Mouse (Mus musculus): ENCODE results near the gene Sec24c. TPM values are rescaled to one million over a fixed set of nuclear protein-coding genes. Genes with fewer than 3 reads are reported as not detected.
"Not testable (repeated sequence)": the region's sequence is repeated elsewhere in the genome, so short reads cannot be mapped to it uniquely, and the experiment has no call there.

Gene Sec24c
- total RNA-seq (2021) = 10 to 100 TPM; 95.4 to 97.9 TPM
- long read RNA-seq, experiment 1, full-length matches to known transcripts = 10 of 56 reads
- long read RNA-seq, experiment 1, partial matches to known transcripts = 29 of 56 reads
- long read RNA-seq, experiment 1, other reads (novel, unspliced or antisense) = 17 of 56 reads
- long read RNA-seq, experiment 2, full-length matches to known transcripts = 11 of 74 reads
- long read RNA-seq, experiment 2, partial matches to known transcripts = 41 of 74 reads
- long read RNA-seq, experiment 2, other reads (novel, unspliced or antisense) = 22 of 74 reads

GRCm38 (mm10) chr14:20674064-20674833 is at the start of gene Sec24c:
Gene Sec24c, plus strand, starts transcription at chr14:20674308.
- DNase-seq (ENCODE audit: low spot score in 2 of 2) = peak; percentile 99

- no peak for DNase-seq (ENCODE audit: low spot score in 2 of 2)
Measured at GRCm38 (mm10) chr14:20626447-20626846, 47.7 kb upstream of the Sec24c start.

- no peak for DNase-seq (ENCODE audit: low spot score in 2 of 2)
Measured at GRCm38 (mm10) chr14:20626971-20627370, 47.1 kb upstream of the Sec24c start.

GRCm38 (mm10) chr14:20631253-20631652 is 42.9 kb upstream of the Sec24c start:
- no peak for DNase-seq (ENCODE audit: low spot score in 2 of 2)

GRCm38 (mm10) chr14:20635546-20635945 is 38.6 kb upstream of the Sec24c start:
- no peak for DNase-seq (ENCODE audit: low spot score in 2 of 2)

GRCm38 (mm10) chr14:20636968-20637367 is 37.1 kb upstream of the Sec24c start:
- DNase-seq (ENCODE audit: low spot score in 2 of 2) = not testable (repeated sequence)

- DNase-seq (ENCODE audit: low spot score in 2 of 2) = no peak
Measured at GRCm38 (mm10) chr14:20637818-20638574, 36.1 kb upstream of the Sec24c start.

GRCm38 (mm10) chr14:20638702-20639101 is 35.4 kb upstream of the Sec24c start:
- DNase-seq (ENCODE audit: low spot score in 2 of 2) = no peak

GRCm38 (mm10) chr14:20639918-20640619 is 34.0 kb upstream of the Sec24c start:
- DNase-seq (ENCODE audit: low spot score in 2 of 2) = no peak

GRCm38 (mm10) chr14:20640644-20641437 is 33.3 kb upstream of the Sec24c start, which contains the start of gene Usp54:
Gene Usp54, minus strand, starts transcription at chr14:20641063.
- peak; percentile 96 to 97 for DNase-seq (ENCODE audit: low spot score in 2 of 2)

- DNase-seq (ENCODE audit: low spot score in 2 of 2) = no peak
Measured at GRCm38 (mm10) chr14:20641438-20641875, 32.7 kb upstream of the Sec24c start.

- no peak for DNase-seq (ENCODE audit: low spot score in 2 of 2)
Measured at GRCm38 (mm10) chr14:20645547-20645946, 28.6 kb upstream of the Sec24c start.

GRCm38 (mm10) chr14:20646381-20646780 is 27.7 kb upstream of the Sec24c start:
- DNase-seq (ENCODE audit: low spot score in 2 of 2) = no peak

- peak in 1 of 2 experiments; percentile 48 for DNase-seq (ENCODE audit: low spot score in 2 of 2)
Measured at GRCm38 (mm10) chr14:20651000-20651399, 23.1 kb upstream of the Sec24c start.

GRCm38 (mm10) chr14:20651722-20652256 is 22.3 kb upstream of the Sec24c start:
- DNase-seq (ENCODE audit: low spot score in 2 of 2) = peak in 1 of 2 experiments; percentile 16

GRCm38 (mm10) chr14:20654690-20655421 is 19.3 kb upstream of the Sec24c start:
- no peak for DNase-seq (ENCODE audit: low spot score in 2 of 2)

- no peak for DNase-seq (ENCODE audit: low spot score in 2 of 2)
Measured at GRCm38 (mm10) chr14:20655731-20656130, 18.4 kb upstream of the Sec24c start.

GRCm38 (mm10) chr14:20656361-20656760 is 17.7 kb upstream of the Sec24c start, which contains the start of gene Myoz1:
Gene Myoz1, minus strand, starts transcription at chr14:20656540.
- peak in 1 of 2 experiments; percentile 28 for DNase-seq (ENCODE audit: low spot score in 2 of 2)

- DNase-seq (ENCODE audit: low spot score in 2 of 2) = peak in 1 of 2 experiments; percentile 37
Measured at GRCm38 (mm10) chr14:20658326-20658725, 15.8 kb upstream of the Sec24c start.
